Mouse (Mus musculus) CD4-positive helper T cell, adult 2 months (primary cell): ENCODE data around the gene Ifi27l2b.
"Not testable (repeated sequence)": the region's sequence is repeated elsewhere in the genome, so short reads cannot be mapped to it uniquely, and the experiment has no call there.

Experiments used
- DNase-seq: peaks from one replicate; pipeline ENCODE4 v3.0.0-alpha.2; 2012; ENCODE audit warnings: low read depth, missing footprints, low spot score

The Ifi27l2b gene

GRCm38 (mm10) chr12:103457140-103457539 is at the start of gene Ifi27l2b:
TSS of gene Ifi27l2b (minus strand) at chr12:103457223.
- no peak for DNase-seq

GRCm38 (mm10) chr12:103504402-103504801 is 47.4 kb upstream of the Ifi27l2b start:
- DNase-seq: no peak

GRCm38 (mm10) chr12:103503300-103503699 is 46.3 kb upstream of the Ifi27l2b start:
- no peak for DNase-seq

GRCm38 (mm10) chr12:103499261-103499660 is 42.2 kb upstream of the Ifi27l2b start:
- no peak for DNase-seq

GRCm38 (mm10) chr12:103498768-103499167 is 41.7 kb upstream of the Ifi27l2b start:
- no peak for DNase-seq

- DNase-seq: peak; percentile 72
These were observed 37.5 kb upstream of the Ifi27l2b start for GRCm38 (mm10) chr12:103494486-103494885.

- peak; percentile 85 for DNase-seq
These were observed 35.7 kb upstream of the Ifi27l2b start for GRCm38 (mm10) chr12:103492767-103493166.

- peak; percentile 47 for DNase-seq
These were observed 34.2 kb upstream of the Ifi27l2b start for GRCm38 (mm10) chr12:103491091-103491730.

- DNase-seq: no peak
These were observed 30.7 kb upstream of the Ifi27l2b start for GRCm38 (mm10) chr12:103487750-103488149.

GRCm38 (mm10) chr12:103487276-103487675 is 30.3 kb upstream of the Ifi27l2b start:
- DNase-seq: no peak

- DNase-seq: no peak
These were observed 29.7 kb upstream of the Ifi27l2b start for GRCm38 (mm10) chr12:103486726-103487125.

- DNase-seq: not testable (repeated sequence)
These were observed 27.4 kb upstream of the Ifi27l2b start for GRCm38 (mm10) chr12:103484200-103484972.

GRCm38 (mm10) chr12:103482781-103483180 is 25.8 kb upstream of the Ifi27l2b start:
- no peak for DNase-seq

GRCm38 (mm10) chr12:103481671-103482070 is 24.6 kb upstream of the Ifi27l2b start:
- no peak for DNase-seq

- no peak for DNase-seq
These were observed 20.5 kb upstream of the Ifi27l2b start for GRCm38 (mm10) chr12:103477461-103478015.

- DNase-seq: no peak
These were observed 19.9 kb upstream of the Ifi27l2b start for GRCm38 (mm10) chr12:103476779-103477389.

- no peak for DNase-seq
These were observed 17.5 kb upstream of the Ifi27l2b start for GRCm38 (mm10) chr12:103474481-103474880.

GRCm38 (mm10) chr12:103456727-103457126 is 296 bp downstream of the Ifi27l2b start:
- not testable (repeated sequence) for DNase-seq

- no peak for DNase-seq
These were observed 3.7 kb downstream of the Ifi27l2b start for GRCm38 (mm10) chr12:103453361-103453760.

- peak; percentile 39 for DNase-seq
These were observed 12.0 kb downstream of the Ifi27l2b start for GRCm38 (mm10) chr12:103445060-103445459.

GRCm38 (mm10) chr12:103444261-103444660 is 12.8 kb downstream of the Ifi27l2b start:
- not testable (repeated sequence) for DNase-seq

- DNase-seq: peak; percentile 90
These were observed 13.5 kb downstream of the Ifi27l2b start, which contains the start of gene Ifi27l2a for GRCm38 (mm10) chr12:103443524-103443923. TSS of gene Ifi27l2a (minus strand) at chr12:103443680.
